Mouse (Mus musculus): ENCODE measurements around the gene Aebp1. TPM values are rescaled to one million over a fixed set of nuclear protein-coding genes. Genes with fewer than 3 reads are reported as not detected.

Gene Aebp1
- polyA plus RNA-seq, 1 experiment: 103 TPM

DNA sequence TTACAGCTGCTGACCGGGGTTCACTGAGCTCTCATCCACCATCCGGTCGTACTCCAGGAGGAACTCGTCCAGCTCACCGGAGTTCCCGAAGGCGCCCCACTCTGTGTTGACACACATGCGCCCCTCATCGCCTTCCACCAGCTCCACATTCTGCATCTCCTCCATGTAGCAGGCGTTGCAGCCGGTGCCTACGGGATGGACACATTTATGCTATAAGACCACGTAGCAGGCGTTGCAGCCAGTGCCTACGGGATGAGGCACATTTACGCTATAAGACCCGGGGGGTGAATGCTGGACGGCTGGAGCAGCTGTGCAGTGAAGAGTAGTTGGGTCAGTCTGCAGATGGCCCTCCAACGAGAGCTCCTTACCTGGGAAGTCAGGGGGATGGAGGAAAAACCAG is 42.6 kb downstream of the Aebp1 start:
- TF ChIP-seq REST (IDR thresholded peaks at IDR 0.05; ENCODE audit: insufficient read depth, insufficient read length) (no peak), POLR2AphosphoS2 (IDR thresholded peaks at IDR 0.05; ENCODE audit: insufficient read length, low read depth) (no peak), MYOD1 (IDR thresholded peaks at IDR 0.05; ENCODE audit: control insufficient read depth in 1 of 3, insufficient read length in 2 of 3, low read depth in 2 of 3) (no peak), MAX (IDR thresholded peaks at IDR 0.05; ENCODE audit: low read depth) (no peak), POLR2A (IDR thresholded peaks at IDR 0.05; ENCODE audit: insufficient read length, low read depth) (no peak), CEBPB (IDR thresholded peaks at IDR 0.05; ENCODE audit: insufficient read depth, poor library complexity, severe bottlenecking) (no peak), TCF12 (IDR thresholded peaks at IDR 0.05; ENCODE audit: insufficient read depth, poor library complexity, severe bottlenecking) (no peak), SRF (IDR thresholded peaks at IDR 0.05; ENCODE audit: control insufficient read depth, insufficient read length, low read depth) (no peak), USF1 (IDR thresholded peaks at IDR 0.05; ENCODE audit: low read depth) (no peak), MYOG (IDR thresholded peaks at IDR 0.05; ENCODE audit: control insufficient read depth in 1 of 3, insufficient read depth in 1 of 3, insufficient read length in 2 of 3, low read depth in 2 of 3) (no peak), E2F4 (IDR thresholded peaks at IDR 0.05; ENCODE audit: insufficient read depth) (no peak), TCF3 (IDR thresholded peaks at IDR 0.05; ENCODE audit: insufficient read length, low read depth) (no peak)
- no peak overlapping the region for H3K4me2 ChIP-seq (ENCODE audit: low read depth)
- no peak overlapping the region for H3K4me3 ChIP-seq
- peaks cover 10% of the 10 kb centered on the region for H3K27me3 ChIP-seq (ENCODE audit: control insufficient read depth, insufficient read depth, insufficient read length)
- H3ac ChIP-seq (ENCODE audit: control insufficient read depth, insufficient read length): no peak overlapping the region
- no peaks in the 10 kb centered on the region for H3K36me3 ChIP-seq (ENCODE audit: control insufficient read depth, insufficient read depth)
- H3K79me2 ChIP-seq (ENCODE audit: control insufficient read depth, insufficient read depth): no peaks in the 10 kb centered on the region

DNA sequence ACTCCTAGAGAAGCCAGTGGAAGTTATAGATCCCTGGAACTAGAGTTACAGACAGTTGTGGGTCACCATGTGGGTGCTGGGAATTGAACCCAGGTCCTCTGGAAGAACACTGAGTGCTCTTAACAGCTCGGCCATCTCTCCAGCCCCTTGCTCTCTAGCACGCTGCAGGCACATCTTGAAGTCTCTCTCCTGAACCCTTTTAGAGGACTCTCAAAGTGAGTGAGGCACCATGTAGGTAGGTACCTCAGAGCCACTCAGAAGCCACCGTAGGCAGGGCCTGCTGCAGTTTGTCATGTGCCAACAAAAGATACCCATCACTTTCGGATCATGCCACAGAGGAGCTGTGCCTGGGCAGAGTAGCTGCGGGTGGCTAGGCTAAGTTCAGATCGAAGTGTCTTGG is 43.1 kb downstream of the Aebp1 start:
- Histone ChIP-seq H3ac (ENCODE audit: control insufficient read depth, insufficient read length) (no peak overlapping the region), H3K4me2 (ENCODE audit: low read depth) (no peak overlapping the region), H3K4me3 (no peak overlapping the region), H3K27me3 (ENCODE audit: control insufficient read depth, insufficient read depth, insufficient read length) (peaks cover 10% of the 10 kb centered on the region), H3K36me3 (ENCODE audit: control insufficient read depth, insufficient read depth) (no peaks in the 10 kb centered on the region), H3K79me2 (ENCODE audit: control insufficient read depth, insufficient read depth) (no peaks in the 10 kb centered on the region)
- TF ChIP-seq POLR2AphosphoS2 (IDR thresholded peaks at IDR 0.05; ENCODE audit: insufficient read length, low read depth): no peak
- no peak for TF ChIP-seq MAX (IDR thresholded peaks at IDR 0.05; ENCODE audit: low read depth)
- TF ChIP-seq USF1 (IDR thresholded peaks at IDR 0.05; ENCODE audit: low read depth): no peak
- TF ChIP-seq REST (IDR thresholded peaks at IDR 0.05; ENCODE audit: insufficient read depth, insufficient read length): no peak
- TF ChIP-seq SRF (IDR thresholded peaks at IDR 0.05; ENCODE audit: control insufficient read depth, insufficient read length, low read depth): no peak
- no peak for TF ChIP-seq MYOG (IDR thresholded peaks at IDR 0.05; ENCODE audit: control insufficient read depth in 1 of 3, insufficient read depth in 1 of 3, insufficient read length in 2 of 3, low read depth in 2 of 3)
- no peak for TF ChIP-seq CEBPB (IDR thresholded peaks at IDR 0.05; ENCODE audit: insufficient read depth, poor library complexity, severe bottlenecking)
- TF ChIP-seq TCF3 (IDR thresholded peaks at IDR 0.05; ENCODE audit: insufficient read length, low read depth): no peak
- TF ChIP-seq E2F4 (IDR thresholded peaks at IDR 0.05; ENCODE audit: insufficient read depth): no peak
- no peak for TF ChIP-seq MYOD1 (IDR thresholded peaks at IDR 0.05; ENCODE audit: control insufficient read depth in 1 of 3, insufficient read length in 2 of 3, low read depth in 2 of 3)
- no peak for TF ChIP-seq TCF12 (IDR thresholded peaks at IDR 0.05; ENCODE audit: insufficient read depth, poor library complexity, severe bottlenecking)
- TF ChIP-seq POLR2A (IDR thresholded peaks at IDR 0.05; ENCODE audit: insufficient read length, low read depth): no peak

DNA sequence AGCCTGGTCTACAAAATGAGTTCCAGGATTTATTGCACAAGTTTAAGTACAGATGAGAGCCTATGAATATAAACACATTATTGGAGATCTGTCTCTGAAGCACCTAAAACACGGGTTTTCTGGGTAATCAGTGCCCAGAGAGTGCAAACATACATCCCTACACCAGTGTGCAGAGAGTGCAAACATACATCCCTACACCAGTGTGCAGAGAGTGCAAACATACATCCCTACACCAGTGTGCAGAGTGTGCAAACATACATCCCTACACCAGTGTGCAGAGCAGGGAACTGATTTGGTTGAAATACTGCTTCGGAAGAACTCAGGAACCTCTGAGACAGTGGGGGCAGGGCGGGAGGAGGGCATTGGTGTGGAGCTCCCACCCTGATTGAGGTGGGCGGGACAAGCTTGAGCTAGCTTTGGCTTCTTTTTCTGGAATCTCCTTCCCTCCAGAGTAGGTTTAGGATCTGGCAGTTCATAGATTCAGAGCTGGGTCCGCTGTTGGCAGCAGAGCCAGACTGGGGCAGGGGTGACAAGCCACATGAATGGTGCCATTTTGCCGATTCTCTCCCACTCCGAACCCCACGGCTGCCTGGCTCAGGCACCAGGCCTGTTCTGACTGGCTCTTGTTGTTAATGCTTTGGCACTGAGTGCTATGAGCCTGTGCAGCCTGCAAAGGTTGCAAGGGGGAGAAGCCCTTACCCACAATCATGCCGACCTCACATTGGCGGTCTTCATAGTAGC is 44.2 kb downstream of the Aebp1 start:
- no peak overlapping the region for H3K4me3 ChIP-seq
- TF ChIP-seq TCF12 (IDR thresholded peaks at IDR 0.05; ENCODE audit: insufficient read depth, poor library complexity, severe bottlenecking): no peak
- TF ChIP-seq MYOD1 (IDR thresholded peaks at IDR 0.05; ENCODE audit: control insufficient read depth in 1 of 3, insufficient read length in 2 of 3, low read depth in 2 of 3): no peak
- no peak for TF ChIP-seq MAX (IDR thresholded peaks at IDR 0.05; ENCODE audit: low read depth)
- no peak for TF ChIP-seq E2F4 (IDR thresholded peaks at IDR 0.05; ENCODE audit: insufficient read depth)
- no peak for TF ChIP-seq POLR2A (IDR thresholded peaks at IDR 0.05; ENCODE audit: insufficient read length, low read depth)
- no peak for TF ChIP-seq REST (IDR thresholded peaks at IDR 0.05; ENCODE audit: insufficient read depth, insufficient read length)
- no peak for TF ChIP-seq SRF (IDR thresholded peaks at IDR 0.05; ENCODE audit: control insufficient read depth, insufficient read length, low read depth)
- H3K4me2 ChIP-seq (ENCODE audit: low read depth): no peak overlapping the region
- peaks cover 19% of the 10 kb centered on the region for H3K27me3 ChIP-seq (ENCODE audit: control insufficient read depth, insufficient read depth, insufficient read length)
- H3K79me2 ChIP-seq (ENCODE audit: control insufficient read depth, insufficient read depth): no peaks in the 10 kb centered on the region
- no peak overlapping the region for H3ac ChIP-seq (ENCODE audit: control insufficient read depth, insufficient read length)
- H3K36me3 ChIP-seq (ENCODE audit: control insufficient read depth, insufficient read depth): no peaks in the 10 kb centered on the region

DNA sequence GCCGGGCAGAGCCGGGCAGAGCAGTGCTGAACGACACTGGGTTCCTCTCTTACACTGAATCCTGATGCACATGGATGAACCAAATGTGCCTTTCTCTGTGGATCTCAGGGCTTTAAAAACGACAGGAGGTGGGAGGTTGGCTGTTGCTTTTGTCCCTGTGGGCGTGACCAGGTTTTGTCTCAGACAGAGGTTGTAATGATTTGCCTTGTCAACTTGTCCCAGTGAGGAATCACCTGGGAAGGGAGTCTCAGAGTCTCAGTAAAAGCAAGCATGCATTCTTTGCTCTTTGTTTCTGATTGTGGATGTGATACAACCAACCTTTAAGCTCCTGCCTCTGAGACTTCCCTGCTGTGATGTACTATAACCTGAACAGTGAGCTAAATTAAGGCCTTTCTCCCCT is 45.3 kb downstream of the Aebp1 start:
- H3K36me3 ChIP-seq (ENCODE audit: control insufficient read depth, insufficient read depth): no peaks in the 10 kb centered on the region
- H3ac ChIP-seq (ENCODE audit: control insufficient read depth, insufficient read length): no peak overlapping the region
- TF ChIP-seq CEBPB (IDR thresholded peaks at IDR 0.05; ENCODE audit: insufficient read depth, poor library complexity, severe bottlenecking) (no peak), REST (IDR thresholded peaks at IDR 0.05; ENCODE audit: insufficient read depth, insufficient read length) (no peak), E2F4 (IDR thresholded peaks at IDR 0.05; ENCODE audit: insufficient read depth) (no peak), MYOG (IDR thresholded peaks at IDR 0.05; ENCODE audit: control insufficient read depth in 1 of 3, insufficient read depth in 1 of 3, insufficient read length in 2 of 3, low read depth in 2 of 3) (no peak), TCF12 (IDR thresholded peaks at IDR 0.05; ENCODE audit: insufficient read depth, poor library complexity, severe bottlenecking) (no peak), MAX (IDR thresholded peaks at IDR 0.05; ENCODE audit: low read depth) (no peak), POLR2AphosphoS2 (IDR thresholded peaks at IDR 0.05; ENCODE audit: insufficient read length, low read depth) (no peak), MYOD1 (IDR thresholded peaks at IDR 0.05; ENCODE audit: control insufficient read depth in 1 of 3, insufficient read length in 2 of 3, low read depth in 2 of 3) (no peak), SRF (IDR thresholded peaks at IDR 0.05; ENCODE audit: control insufficient read depth, insufficient read length, low read depth) (no peak), TCF3 (IDR thresholded peaks at IDR 0.05; ENCODE audit: insufficient read length, low read depth) (no peak), USF1 (IDR thresholded peaks at IDR 0.05; ENCODE audit: low read depth) (no peak), POLR2A (IDR thresholded peaks at IDR 0.05; ENCODE audit: insufficient read length, low read depth) (no peak)
- H3K27me3 ChIP-seq (ENCODE audit: control insufficient read depth, insufficient read depth, insufficient read length): peaks cover 12% of the 10 kb centered on the region
- H3K4me2 ChIP-seq (ENCODE audit: low read depth): no peak overlapping the region
- no peaks in the 10 kb centered on the region for H3K79me2 ChIP-seq (ENCODE audit: control insufficient read depth, insufficient read depth)
- no peak overlapping the region for H3K4me3 ChIP-seq

Measured in myocyte (in vitro differentiated cells).